Mouse (Mus musculus) ovary, postnatal 36 days (tissue): ENCODE results near the gene Kdm1b.

ENCODE experiments used
- DNase-seq: peaks from one replicate; pipeline ENCODE4 v3.0.0; 2022; ENCODE audit warnings: low spot score, mixed read lengths

Kdm1b gene

GRCm38 (mm10) chr13:47109239-47109638, 65.9 kb downstream of the Kdm1b start:
- DNase-seq: no peak

GRCm38 (mm10) chr13:47111185-47111584, 67.9 kb downstream of the Kdm1b start:
- no peak for DNase-seq

- no peak for DNase-seq
Measured at GRCm38 (mm10) chr13:47112056-47112455, 68.8 kb downstream of the Kdm1b start.

- no peak for DNase-seq
Measured at GRCm38 (mm10) chr13:47112924-47113323, 69.6 kb downstream of the Kdm1b start.

- no peak for DNase-seq
Measured at GRCm38 (mm10) chr13:47116000-47116399, 72.7 kb downstream of the Kdm1b start.

GRCm38 (mm10) chr13:47121333-47121889, 78.1 kb downstream of the Kdm1b start:
- no peak for DNase-seq

- peak; percentile 75 for DNase-seq
Measured at GRCm38 (mm10) chr13:47122537-47123430, 79.5 kb downstream of the Kdm1b start, which contains the start of gene Rnf144b. Gene Rnf144b, plus strand, starts transcription at chr13:47122656.

- peak; percentile 18 for DNase-seq
Measured at GRCm38 (mm10) chr13:47124449-47124848, 81.2 kb downstream of the Kdm1b start.

GRCm38 (mm10) chr13:47124986-47125385, 81.7 kb downstream of the Kdm1b start:
- DNase-seq: no peak

GRCm38 (mm10) chr13:47125595-47125994, 82.3 kb downstream of the Kdm1b start:
- DNase-seq: no peak

GRCm38 (mm10) chr13:47129090-47129489, 85.8 kb downstream of the Kdm1b start:
- no peak for DNase-seq

GRCm38 (mm10) chr13:47133058-47133457, 89.8 kb downstream of the Kdm1b start:
- no peak for DNase-seq

GRCm38 (mm10) chr13:47134836-47135235, 91.5 kb downstream of the Kdm1b start:
- DNase-seq: no peak
